Mouse (Mus musculus) gonadal fat pad, adult 2 months (tissue): ENCODE data around the gene Lzts3. TPM values are rescaled to one million over a fixed set of nuclear protein-coding genes. Genes with fewer than 3 reads are reported as not detected.

ENCODE experiments used
- DNase-seq: peaks from one replicate; pipeline ENCODE4 v3.0.0-alpha.2; 2012; ENCODE audit warnings: low read depth
- polyA plus RNA-seq: library from polyadenylated mRNA; depleted of rRNA; stranded (reverse); fragments of >200 nt; gene quantifications from 2 replicates; pipeline ENCODE4 v1.2.3, GENCODE M21; 2012

Lzts3 gene
- polyA plus RNA-seq, 1 experiment, result 12.5 TPM

- no peak for DNase-seq
Observed at GRCm38 (mm10) chr2:130635847-130636246, 6.8 kb downstream of the Lzts3 start.

- DNase-seq, result no peak
Observed at GRCm38 (mm10) chr2:130634739-130635411, 7.7 kb downstream of the Lzts3 start.

GRCm38 (mm10) chr2:130634006-130634738 lies 8.4 kb downstream of the Lzts3 start:
- DNase-seq, result no peak

- DNase-seq, result no peak
Observed at GRCm38 (mm10) chr2:130632887-130633675, 9.5 kb downstream of the Lzts3 start.

- DNase-seq, result no peak
Observed at GRCm38 (mm10) chr2:130632416-130632815, 10.2 kb downstream of the Lzts3 start.

DNA sequence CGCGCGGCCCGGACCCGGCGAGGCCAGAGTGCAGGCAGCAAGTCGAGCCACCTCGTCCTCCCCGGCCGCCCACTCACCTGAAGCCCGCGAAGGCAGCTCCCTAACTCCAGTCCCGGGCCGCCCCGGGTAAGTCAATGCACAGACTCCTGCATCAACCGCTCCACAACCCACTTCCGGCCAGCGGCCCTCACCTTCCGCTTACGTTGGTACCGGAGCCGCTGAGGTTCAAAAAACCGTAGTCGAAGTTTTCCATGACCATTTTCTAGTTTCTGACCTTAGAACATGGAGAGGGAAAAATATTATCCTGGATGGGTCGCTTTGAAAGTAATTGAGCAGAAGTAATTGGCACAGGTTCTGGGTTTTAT lies 12.8 kb downstream of the Lzts3 start, which contains the start of the genes Fastkd5 and Ubox5:
Gene Fastkd5, minus strand, starts transcription at position 189 of the 365 bp plus-strand sequence.
Gene Ubox5, minus strand, starts transcription at position 200 of the 365 bp plus-strand sequence.
- DNase-seq, result peak; percentile 37

GRCm38 (mm10) chr2:130629080-130629838 lies 13.3 kb downstream of the Lzts3 start:
- DNase-seq, result no peak

DNA sequence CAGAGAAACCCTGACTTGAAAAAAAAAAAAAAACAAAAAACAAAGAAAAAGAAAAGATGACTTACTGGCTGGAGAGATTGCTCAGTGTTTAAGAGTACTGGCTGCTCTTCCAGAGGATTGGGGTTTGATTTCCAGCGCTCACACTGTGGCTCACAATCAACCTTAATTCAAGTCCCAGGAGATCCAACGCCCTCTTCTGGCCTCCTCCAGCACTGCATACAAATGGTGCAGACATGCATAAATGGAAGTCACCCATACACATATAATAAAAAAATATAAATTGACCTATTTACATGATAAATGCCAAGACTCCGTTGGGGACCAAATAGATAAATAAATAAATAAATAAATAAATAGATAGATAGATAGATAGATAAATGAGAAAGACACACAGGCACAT lies 14.2 kb downstream of the Lzts3 start:
- no peak for DNase-seq

GRCm38 (mm10) chr2:130618972-130619371 lies 23.6 kb downstream of the Lzts3 start:
- DNase-seq, result no peak

- DNase-seq, result no peak
Observed at GRCm38 (mm10) chr2:130613091-130613490, 29.5 kb downstream of the Lzts3 start.

GRCm38 (mm10) chr2:130602195-130602594 lies 40.4 kb downstream of the Lzts3 start:
- no peak for DNase-seq

DNA sequence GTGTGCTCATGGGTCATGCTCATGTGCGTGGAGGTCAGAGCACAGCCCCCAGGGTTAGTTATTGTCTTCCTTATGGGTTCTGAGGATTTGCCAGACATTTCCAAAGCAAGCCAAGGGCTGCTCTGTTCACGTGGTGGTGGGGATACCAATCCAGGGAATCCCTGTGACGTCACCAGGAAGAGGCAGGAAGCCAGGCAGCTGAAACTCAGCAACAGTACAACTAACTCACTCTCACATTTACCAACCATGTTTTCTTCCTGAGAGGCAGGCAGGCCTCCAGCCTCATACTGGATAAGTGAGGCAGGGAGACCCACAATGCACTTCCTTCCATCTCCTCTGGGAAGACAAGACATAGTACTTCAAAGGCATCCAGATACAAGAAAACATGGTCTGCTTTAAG lies 44.2 kb downstream of the Lzts3 start:
- no peak for DNase-seq

GRCm38 (mm10) chr2:130597601-130598010 lies 45.0 kb downstream of the Lzts3 start:
- no peak for DNase-seq

- no peak for DNase-seq
Observed at GRCm38 (mm10) chr2:130595596-130595995, 47.0 kb downstream of the Lzts3 start.

- DNase-seq, result no peak
Observed at GRCm38 (mm10) chr2:130591016-130591415, 51.6 kb downstream of the Lzts3 start.

GRCm38 (mm10) chr2:130589761-130590160 lies 52.8 kb downstream of the Lzts3 start:
- no peak for DNase-seq

DNA sequence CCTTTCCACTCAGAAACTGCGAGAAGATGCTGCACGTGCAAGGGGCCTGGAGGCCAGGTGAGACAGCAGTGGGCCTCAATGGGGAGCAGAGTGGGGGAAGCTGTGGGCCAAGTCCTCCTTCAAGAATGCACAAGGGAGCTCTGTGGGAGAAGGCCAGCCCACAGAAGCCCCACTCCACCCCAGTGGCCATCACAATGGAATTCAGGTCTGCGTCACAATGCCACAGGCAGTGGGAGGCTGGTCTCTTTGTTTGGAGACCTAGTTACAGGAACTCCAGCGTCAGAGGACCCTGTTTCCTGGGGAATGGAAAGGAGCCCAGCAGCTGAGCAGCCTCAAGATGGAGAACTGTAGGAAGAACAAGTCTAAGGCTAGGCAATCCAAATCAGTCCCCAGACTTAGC lies 53.4 kb downstream of the Lzts3 start:
- DNase-seq, result no peak

DNA sequence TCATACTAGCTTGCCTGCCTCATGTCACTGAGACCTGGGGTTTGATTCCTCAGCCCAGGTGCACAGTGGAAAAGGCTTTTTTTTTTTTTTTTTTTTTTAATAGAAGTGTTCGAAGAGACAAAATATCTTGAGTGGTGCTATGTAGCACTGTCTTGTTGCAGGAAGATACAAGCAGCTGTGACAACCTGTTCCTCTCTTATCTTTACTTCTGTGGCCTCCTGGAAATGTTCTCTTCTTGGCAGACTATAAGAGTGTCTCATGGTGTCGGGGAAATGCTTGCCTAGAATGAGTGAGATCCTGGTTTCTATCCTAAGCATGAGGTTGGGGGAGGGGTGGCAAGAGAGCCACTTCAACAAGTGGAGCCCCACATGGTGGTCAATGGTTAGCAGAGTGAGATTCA lies 54.2 kb downstream of the Lzts3 start:
- no peak for DNase-seq

- DNase-seq, result no peak
Observed at GRCm38 (mm10) chr2:130586016-130586415, 56.6 kb downstream of the Lzts3 start.

DNA sequence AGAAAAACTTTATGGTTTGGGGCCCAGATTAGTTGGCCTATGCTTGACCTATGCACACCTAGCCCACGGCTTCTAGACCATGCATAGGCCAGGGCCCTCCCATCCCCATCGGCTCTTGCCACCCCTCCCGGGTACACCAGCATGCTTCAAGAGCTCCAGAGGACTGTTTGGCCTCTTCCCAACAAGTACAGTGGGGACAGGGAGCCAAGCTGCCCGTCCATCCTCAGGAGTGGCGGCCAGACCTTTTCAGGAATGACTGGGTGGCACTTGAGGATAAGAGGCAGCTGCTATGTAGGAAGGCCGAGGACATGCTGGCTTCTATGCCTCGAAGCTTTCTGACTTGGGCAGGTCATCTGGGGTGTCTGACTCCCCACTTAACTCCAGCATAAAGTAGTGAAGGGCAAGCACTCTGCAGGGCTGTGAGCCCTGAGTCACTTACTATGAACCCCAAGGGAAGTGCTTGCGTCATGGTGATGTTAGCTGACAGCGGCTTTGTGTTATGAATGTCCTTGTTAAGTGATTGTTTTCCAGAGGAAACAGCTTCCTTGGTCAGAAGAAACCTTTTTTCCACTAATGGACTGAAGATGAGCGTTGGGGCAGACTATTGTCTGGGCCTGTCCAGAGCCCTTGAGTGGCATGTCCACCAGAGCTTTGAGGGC lies 58.6 kb downstream of the Lzts3 start:
- no peak for DNase-seq
